Mouse (Mus musculus) retina, postnatal 7 days (tissue): ENCODE results near the gene Rasal2.
A peak's percentile ranks its signal among the peaks of the same experiment; 100 is the strongest.
"Not testable (repeated sequence)": the region's sequence is repeated elsewhere in the genome, so short reads cannot be mapped to it uniquely, and the experiment has no call there.

Source experiments
- DNase-seq: peaks from one replicate; pipeline ENCODE4 v3.0.0-alpha.2; 2012; ENCODE audit warnings: low read depth, low spot score

The Rasal2 gene

DNA sequence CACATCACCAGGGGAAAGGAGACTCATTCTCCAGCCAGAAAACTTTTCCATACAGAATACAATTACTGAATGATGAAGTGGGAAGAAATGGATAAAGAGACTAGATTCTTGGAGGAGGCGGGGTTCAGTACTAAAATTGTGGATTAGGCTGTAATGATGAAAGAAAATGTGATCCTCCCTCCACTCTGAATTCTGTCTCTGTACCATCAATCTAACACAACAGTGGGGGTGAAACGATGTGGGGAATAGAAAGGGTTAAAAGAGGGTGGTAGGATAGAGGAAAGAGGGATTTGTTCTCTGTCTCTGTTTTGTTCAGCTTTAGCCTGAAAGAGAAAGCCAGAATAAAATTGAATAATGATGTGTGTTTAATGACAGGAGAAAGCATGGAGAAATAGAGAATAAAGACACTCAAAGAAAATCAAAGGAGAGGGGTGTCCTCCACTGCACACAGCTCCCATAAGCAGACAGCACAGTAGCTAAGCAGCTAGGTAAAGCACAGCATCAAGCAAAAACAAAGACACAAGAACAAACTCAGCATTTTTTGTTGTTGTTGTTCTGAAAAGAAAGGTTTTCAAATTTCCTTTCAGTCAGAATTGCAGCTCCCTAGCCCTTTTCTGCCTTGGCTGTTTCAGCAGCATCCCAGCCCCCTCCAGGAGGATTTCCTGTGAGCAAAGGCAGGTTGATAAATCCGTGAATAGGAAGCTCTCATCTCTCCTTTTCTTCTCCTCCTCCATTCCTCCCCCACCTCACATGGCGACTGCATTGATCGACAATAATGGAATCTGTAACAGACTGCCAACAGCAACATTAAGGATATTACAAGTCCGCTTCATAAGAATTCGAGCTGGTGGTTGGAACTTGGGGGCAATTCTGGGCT is 168.6 kb downstream of the Rasal2 start:
- DNase-seq = no peak

DNA sequence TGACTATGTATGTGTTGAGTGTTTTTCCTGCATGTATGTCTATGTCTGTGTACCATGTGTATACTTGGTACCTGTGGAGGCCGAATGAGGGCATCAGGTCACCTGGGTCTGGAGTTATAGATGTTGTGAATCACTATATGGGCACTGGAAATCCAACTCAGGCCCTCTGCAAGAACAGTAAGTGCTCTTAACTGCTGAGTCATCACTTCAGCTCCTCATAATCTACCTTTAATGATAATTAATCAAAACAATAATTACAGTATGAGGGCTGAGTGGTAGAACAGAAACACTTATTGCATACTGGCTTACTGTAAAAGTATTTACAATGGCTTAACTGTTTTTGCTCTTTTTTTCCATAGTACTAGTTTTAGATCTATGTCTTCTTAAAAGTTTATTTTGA is 172.7 kb downstream of the Rasal2 start:
- no peak for DNase-seq

DNA sequence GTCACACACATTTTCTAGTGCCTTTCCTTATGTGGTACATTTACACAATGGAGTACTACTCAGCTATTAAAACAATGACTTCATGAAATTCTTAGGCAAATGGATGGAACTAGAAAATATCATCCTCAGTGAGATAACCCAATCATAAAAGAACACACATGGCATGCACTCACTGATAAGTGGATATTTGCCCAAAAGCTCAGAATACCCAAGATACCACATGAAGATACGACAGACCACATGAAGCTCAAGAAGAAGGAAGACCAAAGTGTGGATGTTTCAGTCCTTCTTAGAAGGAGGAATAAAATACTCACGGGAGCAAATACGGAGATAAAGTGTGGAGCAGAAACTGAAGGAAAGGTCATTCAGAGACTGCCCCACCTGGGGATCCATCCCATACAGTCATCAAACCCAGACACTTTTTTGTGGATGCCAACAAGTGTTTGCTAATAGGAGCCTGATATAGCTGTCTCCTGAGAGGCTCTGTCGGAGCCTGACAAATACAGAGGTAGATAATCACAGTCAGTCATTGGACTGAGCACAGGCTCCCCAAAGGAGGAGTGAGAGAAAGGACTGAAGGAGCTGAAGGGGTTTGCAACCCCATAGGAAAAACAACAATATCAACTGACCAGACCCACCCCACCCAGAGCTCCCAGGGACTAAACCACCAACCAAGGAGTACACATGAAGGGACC is 175.6 kb downstream of the Rasal2 start:
- not testable (repeated sequence) for DNase-seq

DNA sequence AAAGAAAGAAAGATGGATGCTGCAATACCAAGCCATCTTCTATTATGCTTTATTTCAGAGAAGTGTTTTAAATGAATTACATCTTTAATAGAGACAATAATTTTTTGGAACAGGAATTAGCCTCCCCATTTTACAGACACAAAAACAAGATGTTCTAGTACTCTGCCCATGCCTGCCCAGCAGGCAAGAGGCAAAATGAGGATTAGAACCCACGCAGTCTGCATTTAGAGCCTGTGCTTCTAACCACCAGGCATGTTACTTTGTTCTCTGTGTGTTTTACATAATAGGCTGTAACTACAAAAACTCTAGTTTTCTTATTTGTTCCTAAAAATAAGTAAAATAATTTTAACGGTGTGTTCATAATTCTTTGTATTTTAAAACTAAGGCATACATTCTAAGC is 178.9 kb downstream of the Rasal2 start:
- no peak for DNase-seq

DNA sequence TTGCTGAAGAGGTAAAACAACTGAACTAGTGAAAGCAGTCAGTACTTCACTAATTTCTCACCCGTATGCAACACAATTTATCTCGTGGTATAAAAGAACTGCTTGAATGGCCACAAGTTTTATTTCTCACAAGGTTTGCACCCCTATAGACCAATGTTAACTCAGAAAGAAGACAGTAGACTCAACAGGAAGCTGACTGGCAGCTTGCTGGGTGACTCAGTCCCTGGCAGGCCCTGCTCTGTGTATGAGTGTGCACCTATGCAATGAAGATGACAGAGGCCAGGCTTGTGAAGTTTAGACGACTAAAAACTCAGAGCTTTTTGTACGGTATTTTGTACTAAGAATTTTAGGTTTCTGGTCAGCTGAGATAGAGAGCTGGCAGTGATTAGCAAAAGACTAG is 180.0 kb downstream of the Rasal2 start:
- no peak for DNase-seq

DNA sequence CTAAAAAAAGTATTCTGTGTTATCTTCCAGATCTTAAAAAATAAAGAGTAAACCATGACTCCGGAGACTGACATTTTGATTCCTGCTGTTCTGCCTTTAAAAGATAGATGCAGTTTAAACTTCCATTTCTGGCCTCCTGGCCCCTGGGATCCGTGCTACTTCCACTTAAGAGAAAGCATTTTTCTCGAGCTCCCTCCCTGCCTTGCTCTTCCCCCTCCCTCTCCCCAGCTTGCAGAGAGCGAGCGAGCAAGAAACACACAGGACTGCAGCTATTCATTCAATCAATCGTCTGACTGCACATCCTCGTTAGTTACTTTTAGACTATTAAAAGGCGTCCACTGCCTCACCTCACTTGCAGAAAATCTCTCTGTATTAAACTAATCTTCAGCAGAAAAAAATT is 181.4 kb downstream of the Rasal2 start:
- no peak for DNase-seq

DNA sequence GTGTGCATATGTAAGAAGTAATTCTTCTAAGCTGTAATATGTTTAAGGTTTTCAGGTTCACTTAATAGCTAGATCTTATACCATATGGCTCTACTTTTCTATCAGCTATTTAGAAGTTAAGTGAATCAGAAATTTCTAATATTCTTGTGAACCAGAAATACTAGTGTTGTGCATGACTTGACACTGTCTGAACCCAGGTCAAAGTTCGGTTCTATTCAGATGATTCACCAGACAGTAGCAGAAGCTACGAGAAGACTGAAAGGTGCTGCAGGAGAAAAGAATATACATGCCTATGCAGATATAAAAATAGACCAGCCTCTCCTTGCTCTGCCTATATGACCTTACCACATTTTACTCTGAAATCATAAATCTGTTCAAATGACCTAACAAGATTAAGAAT is 182.0 kb downstream of the Rasal2 start:
- DNase-seq = no peak

DNA sequence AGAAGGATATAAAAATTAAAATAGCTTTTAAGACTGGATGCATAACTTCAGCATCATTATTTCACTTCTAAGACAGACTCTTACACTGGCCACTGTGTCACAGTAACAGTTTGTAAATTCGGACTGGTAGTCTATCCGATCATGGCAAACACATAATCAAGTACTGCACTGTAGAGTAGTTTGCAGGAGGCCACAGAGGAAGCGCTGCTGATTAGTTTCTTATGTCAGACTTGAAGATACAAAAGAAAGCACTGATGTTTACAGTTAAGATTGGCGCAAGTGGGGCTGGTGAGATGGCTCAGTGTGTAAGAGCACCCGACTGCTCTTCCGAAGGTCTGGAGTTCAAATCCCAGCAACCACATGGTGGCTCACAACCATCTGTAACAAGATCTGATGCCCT is 187.4 kb downstream of the Rasal2 start:
- DNase-seq = no peak

DNA sequence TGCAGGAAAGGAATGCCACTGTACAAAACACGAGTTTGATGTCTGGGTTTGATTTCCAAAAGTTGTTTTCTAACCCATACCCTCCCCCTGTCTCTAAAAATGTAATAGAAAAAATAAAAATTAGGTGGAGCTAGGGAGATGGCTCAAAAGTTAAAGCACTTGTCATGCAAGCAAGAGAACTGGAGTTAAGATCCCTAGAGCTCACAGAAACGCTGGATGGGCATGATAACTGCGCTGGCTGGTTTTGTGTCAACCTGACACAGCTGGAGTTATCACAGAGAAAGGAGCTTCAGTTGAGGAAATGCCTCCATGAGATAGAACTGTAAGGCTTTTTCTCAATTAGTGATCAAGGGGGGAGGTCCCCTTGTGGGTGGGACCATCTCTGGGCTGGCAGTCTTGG is 191.5 kb downstream of the Rasal2 start:
- DNase-seq = no peak

DNA sequence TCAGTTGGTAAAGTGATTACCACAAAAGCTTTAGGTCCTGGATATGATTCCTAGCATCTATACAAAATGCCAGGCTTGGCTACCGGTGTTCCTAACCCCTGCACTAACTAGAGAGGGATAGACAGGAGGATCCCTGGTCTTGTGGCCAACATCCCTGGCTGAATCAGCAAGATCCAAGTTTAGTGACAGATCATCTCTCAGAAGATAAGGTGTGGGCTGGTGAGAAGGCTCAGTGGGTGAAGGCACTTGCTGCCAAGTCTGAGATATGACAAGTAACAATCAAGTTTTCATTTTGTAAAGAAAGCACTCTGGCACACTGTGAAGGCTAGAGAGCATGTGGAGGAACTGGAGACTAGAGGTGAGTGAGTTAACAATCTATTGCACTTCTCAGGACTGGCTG is 191.9 kb downstream of the Rasal2 start:
- DNase-seq = no peak

DNA sequence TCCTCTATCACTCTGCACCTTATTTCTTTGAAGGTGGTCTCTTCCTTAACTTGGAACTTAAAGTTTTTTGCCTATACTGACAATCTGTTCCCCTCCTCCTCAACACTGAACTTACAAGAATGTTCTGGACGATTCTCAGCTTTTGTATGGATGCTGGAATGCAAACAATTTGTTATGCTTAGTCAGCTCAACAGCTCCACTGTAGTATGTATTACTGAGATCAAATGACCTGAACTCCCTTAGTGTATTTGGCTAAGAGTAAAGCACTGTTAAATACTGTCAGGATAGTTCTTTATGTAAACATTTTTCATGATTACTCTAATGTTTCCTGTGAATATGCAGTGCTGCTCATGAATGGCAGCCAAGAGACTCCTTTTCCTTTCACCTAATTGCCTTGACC is 203.6 kb downstream of the Rasal2 start:
- DNase-seq = no peak

DNA sequence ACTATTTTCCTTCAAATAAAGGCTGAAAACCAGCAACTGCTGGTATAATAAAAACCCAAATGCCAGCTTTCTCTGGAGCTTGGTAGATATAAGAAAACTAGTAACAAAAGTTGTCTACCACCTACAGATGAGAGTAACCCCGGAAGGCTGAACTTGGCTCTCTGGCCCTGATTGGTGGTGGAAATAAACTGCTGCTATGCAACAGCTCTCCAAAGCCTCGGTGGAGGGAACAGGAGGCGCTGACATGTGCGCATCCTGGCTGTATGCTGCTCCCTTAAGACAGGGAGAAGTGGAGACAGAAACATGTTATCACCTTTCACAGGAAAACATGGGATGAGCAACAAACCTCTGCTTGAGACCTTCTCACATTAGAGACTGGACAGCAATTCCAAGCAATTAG is 206.7 kb downstream of the Rasal2 start:
- no peak for DNase-seq

DNA sequence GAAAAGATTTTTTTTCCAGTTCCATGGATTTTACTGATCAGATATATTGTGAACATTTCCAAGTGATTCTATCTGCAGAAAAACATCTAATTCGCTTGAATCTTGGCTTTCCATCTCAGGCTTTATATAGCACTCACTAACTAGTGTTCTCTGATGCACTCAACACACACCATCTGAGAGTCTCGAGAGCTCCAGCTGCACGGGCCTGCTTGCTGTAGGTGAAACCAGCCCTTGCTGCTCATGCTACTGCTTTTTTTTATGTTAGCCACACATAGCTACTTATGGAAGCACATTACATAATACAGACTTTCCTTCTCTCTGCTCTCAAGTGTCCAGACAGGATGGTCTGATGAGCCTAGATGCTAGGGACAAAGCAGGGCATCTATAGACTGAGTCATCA is 229.4 kb downstream of the Rasal2 start:
- no peak for DNase-seq

DNA sequence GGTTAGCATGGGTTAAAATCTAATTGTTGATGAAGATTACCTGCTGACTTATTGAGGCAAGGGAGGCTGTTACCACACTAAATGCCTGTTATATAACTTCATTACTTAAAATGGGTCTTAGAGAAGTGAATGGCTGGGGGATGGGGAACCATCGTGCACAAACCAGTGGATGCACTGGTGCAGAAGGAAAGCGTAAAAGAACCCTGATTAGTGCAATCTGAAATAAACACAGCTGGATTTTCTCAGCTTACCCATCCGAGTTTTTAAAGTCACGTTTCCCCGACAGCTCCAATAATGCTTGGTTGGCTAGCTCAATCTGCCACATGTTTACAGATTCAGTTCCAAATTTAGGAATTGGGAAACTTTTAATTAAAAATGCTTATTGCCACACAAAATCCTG is 230.0 kb downstream of the Rasal2 start:
- DNase-seq = no peak

DNA sequence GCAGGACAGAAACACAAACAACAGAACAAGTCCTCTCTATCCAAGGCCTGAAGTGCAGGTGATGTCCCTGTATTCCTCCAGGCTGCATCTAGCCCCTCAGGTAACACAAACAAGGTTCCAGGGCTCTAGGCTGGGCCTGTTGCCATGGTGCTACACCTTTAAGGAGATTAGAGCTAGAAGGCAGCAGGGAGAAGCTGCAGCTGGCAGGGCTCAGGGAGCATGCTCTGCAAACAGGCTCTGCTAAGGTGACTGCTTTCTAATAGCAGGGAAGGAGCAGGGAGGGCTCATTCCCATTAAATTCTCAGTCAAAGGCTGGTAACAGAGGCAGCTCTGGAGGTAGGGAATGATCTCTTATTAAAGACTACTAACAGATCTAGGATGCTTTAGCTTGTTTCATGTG is 231.3 kb downstream of the Rasal2 start:
- DNase-seq = peak; percentile 46

DNA sequence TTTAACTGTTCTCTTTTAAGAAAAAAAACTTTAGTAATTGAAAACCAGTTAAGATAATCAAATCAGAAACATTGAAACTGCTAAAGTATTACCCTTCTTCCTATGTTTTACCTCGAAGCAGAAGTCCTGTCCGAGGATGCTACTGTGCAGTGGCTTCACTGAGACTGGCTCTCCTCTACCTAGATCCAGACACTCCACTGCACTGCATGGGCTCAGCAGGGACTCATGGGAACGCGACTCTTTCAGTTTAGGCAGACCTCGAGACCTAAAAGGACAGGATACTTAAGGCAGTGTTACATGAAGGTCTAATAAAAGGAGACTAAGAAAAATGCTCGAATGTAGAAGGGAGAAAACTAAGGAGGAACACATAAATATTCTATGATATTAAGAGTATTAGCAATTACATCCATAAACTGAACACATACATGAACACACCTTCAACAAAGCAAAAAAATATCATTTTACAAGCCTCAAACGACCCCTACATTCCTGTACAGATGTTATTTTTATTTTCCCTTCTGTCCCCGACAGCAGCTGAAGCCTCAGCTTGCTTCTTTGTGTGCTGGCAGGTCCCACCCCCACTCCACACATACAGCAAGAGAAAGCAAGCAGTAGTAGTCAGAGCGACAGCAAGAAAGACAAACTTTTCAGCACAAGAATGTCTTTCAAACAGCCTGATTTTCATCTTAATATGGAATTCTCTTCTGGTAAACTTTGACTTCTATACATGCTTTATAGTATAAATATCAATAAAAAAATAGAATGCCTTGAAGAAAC is 233.2 kb downstream of the Rasal2 start:
- DNase-seq = no peak

DNA sequence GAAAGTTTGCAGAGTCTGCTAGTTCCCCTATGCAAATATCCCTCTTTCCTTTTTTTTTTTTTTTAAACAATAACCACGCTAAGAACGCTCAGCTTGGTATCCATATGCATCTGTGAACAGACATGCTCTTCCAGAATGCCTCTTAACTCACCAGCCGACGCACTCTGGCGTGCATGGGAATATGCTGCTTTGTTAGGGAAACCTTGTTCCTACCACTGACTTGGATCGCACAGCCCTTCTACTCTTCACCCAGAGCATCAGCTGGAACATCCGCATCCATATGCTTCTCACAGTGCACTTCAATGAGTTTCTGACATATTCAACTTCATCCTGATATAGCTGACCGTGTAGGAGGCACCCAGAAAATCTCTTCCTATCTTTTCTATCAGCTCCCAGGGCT is 243.1 kb downstream of the Rasal2 start:
- no peak for DNase-seq

DNA sequence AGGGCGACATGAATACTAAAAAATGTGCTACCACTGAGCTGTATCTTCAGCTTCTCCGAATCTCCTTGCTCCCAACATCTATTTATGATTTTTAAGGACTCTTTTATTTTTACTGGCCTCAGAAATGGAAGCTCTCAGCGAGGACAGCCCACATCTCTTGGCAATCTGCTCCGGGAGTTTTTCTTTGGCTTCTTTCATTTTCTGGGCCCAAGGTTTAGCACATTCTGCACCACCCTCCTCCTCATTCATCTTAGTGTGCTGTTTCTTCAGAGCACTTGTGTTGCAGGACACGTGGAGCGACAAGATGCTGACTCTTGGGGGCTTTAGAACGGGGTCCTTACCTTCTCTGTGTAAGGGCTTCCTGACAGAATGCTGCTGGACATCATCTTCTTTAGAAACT is 243.5 kb downstream of the Rasal2 start:
- no peak for DNase-seq

DNA sequence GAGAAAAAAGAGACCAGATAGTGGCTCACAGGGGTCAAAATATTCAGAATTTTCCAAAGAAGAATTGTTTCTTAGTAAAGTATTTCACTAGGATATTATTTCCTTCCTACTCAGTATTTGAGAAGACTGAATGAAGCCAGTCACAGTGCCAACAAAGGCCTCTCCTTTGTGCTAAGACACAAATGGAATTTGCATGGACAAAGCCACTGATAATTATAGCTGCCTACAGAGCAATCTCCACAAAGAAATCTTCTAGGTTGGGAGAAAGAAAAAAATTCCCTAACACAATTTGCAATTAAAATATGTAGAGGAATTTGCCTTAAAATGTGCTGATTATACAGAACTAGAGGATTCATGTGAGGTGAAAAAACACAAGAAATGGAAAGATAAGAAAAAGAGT is 258.6 kb downstream of the Rasal2 start:
- no peak for DNase-seq

DNA sequence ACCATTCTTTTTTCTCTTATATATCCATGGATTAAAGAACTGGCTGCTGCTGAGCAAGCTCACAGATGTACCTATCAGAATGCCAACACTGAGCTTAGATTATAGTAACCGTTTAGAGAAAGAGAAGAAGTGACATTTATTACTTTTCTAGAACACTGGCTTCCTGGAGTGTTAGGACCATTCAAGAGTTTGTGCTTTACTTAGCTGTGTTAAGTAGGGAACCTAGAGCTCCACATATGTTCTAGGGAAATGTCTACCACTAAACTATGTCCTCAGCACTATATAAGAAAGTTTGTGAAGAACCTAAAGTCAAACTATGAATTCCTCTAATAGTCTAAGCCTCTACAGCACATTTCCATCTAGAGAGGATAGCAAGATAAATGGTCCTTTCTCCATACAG is 262.3 kb downstream of the Rasal2 start:
- DNase-seq = no peak

DNA sequence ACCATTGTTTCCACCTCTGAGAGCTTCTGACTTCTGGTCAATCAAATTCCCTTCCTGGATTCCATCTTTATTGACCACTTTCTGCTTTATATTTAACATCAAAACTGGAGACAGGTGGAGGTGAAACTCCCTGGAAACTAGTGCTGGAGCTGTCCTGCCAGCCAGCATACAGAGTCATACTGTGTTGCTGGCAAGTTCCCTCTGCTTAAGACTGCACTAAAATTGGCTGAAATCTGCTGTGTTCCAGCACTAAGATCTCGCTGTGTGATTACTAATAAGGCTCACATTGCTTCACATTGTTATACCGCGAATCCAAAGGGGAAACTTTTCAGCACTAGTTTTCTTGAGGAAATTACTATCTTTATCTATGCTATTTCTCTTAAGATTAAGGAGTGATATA is 267.8 kb downstream of the Rasal2 start:
- no peak for DNase-seq

DNA sequence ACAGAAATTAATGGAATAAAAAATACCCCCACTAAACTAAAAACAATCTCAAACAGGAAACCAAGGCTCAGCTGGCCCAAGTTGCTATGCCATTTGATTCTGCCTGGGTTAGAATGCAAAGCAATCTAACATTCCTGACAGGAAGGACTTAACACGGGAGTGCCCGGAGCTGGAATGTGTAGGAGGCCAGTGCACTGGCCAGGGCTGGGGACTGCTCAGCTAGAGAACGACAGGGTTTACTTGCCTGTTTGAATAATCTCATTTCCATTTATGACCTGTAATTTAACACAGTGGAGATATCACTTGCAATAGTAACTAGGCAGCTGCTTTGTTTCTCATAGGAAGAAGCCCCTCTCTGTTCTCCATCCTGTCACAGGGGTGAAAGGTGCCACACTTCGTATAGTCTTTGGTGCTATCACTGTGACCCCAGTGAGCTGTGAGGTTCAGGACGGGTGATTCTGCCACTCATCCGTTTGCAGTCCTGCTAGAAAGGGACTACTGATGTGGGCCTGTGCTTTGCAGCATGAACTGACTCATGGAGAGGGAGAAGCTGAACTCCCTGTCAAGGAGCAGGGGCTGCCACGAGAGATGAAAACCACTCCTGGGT is 269.0 kb downstream of the Rasal2 start:
- no peak for DNase-seq
